Mouse (Mus musculus): ENCODE results near the gene Prkab1. TPM values are rescaled to one million over a fixed set of nuclear protein-coding genes. Genes with fewer than 3 reads are reported as not detected.

Prkab1 gene
- polyA plus RNA-seq, 1 experiment from 2014 or later = 54.8 TPM

GRCm38 (mm10) chr5:116030566-116031189, 6.4 kb upstream of the Prkab1 start:
- peak overlapping the region; percentile 16 for H3K4me3 ChIP-seq

DNA sequence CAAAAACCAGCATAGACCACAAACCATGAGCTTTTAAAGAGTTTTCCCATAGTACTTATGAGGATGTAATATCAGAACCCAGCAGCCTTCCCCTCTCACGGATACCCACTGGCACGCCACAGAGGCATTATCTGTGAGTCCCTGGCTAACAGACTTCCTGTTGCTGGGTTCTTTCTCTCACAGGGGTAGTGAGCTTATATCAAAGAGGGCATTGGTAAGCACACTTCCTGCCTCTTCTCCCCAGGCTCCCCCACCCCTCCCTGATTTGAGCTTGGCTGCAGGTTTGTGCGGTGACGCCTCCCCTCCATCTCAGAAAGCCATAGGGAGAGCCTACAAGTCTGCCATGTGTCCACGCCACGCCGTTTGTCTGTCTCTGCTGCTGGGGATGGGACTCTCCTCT, 4.8 kb upstream of the Prkab1 start:
- no peak overlapping the region for H3K9ac ChIP-seq
- no peaks in the 10 kb centered on the region for H3K36me3 ChIP-seq
- WGBS = 74% methylated on average over 7 of the region's 7 CpGs
- H3K4me3 ChIP-seq = no peak overlapping the region
- peaks cover 18% of the 10 kb centered on the region for H3K27me3 ChIP-seq
- no peak overlapping the region for H3K4me2 ChIP-seq
- H3K27ac ChIP-seq = no peak overlapping the region
- no peaks in the 10 kb centered on the region for H3K9me3 ChIP-seq
- ATAC-seq (ENCODE audit: low FRiP score) = no peak
- peaks cover 10% of the 10 kb centered on the region for H3K4me1 ChIP-seq (replicated peaks)

More at GRCm38 (mm10) chr5:116030566-116031189, 6.4 kb upstream of the Prkab1 start:
- peak; percentile 71 for ATAC-seq (ENCODE audit: low FRiP score)
- no peaks in the 10 kb centered on the region for H3K9me3 ChIP-seq
- no peaks in the 10 kb centered on the region for H3K36me3 ChIP-seq
- peak overlapping the region; percentile 56 for H3K9ac ChIP-seq
- H3K27me3 ChIP-seq = peaks cover 18% of the 10 kb centered on the region
- H3K4me1 ChIP-seq (replicated peaks) = peaks cover 7% of the 10 kb centered on the region
- peak overlapping the region; percentile 46 for H3K4me2 ChIP-seq
- WGBS = 3% methylated on average over 19 of the region's 19 CpGs
- H3K27ac ChIP-seq = no peak overlapping the region

DNA sequence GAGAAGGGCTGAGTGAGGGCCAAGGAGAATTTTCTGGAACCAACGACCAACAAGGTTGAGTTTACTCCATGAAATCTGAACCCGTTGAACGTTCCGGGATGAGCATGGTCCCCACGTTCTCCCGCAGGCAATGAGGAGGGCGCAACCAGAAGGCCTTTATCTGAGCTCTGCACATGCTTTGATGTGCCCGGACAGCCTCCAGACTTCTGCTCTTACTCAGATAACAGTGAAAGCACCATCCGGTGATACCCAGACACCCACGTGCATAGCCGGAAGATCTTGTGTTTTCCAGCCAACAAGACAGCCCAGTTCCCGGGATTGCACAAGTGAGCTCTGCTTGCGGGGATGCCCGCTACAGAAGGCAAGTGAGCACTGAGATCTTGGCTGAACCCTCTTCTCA, 2.3 kb upstream of the Prkab1 start:
- Histone ChIP-seq H3K4me2 (no peak overlapping the region), H3K36me3 (peaks cover 3% of the 10 kb centered on the region), H3K4me1 (replicated peaks) (peaks cover 32% of the 10 kb centered on the region), H3K4me3 (no peak overlapping the region), H3K9me3 (no peaks in the 10 kb centered on the region), H3K27ac (no peak overlapping the region), H3K27me3 (peaks cover 15% of the 10 kb centered on the region; the same call in 1 of the 2 replicates), H3K9ac (no peak overlapping the region)
- 92% methylated on average over 14 of the region's 14 CpGs for WGBS
- no peak for ATAC-seq (ENCODE audit: low FRiP score)

GRCm38 (mm10) chr5:116026107-116026506, 1.8 kb upstream of the Prkab1 start:
- Histone ChIP-seq H3K27ac (no peak overlapping the region), H3K36me3 (peaks cover 8% of the 10 kb centered on the region), H3K9me3 (no peaks in the 10 kb centered on the region), H3K4me1 (replicated peaks) (peaks cover 33% of the 10 kb centered on the region), H3K4me3 (no peak overlapping the region), H3K4me2 (no peak overlapping the region), H3K27me3 (peaks cover 15% of the 10 kb centered on the region; the same call in 1 of the 2 replicates), H3K9ac (no peak overlapping the region)
- WGBS = 95% methylated on average over 5 of the region's 5 CpGs
- no peak for ATAC-seq (ENCODE audit: low FRiP score)

DNA sequence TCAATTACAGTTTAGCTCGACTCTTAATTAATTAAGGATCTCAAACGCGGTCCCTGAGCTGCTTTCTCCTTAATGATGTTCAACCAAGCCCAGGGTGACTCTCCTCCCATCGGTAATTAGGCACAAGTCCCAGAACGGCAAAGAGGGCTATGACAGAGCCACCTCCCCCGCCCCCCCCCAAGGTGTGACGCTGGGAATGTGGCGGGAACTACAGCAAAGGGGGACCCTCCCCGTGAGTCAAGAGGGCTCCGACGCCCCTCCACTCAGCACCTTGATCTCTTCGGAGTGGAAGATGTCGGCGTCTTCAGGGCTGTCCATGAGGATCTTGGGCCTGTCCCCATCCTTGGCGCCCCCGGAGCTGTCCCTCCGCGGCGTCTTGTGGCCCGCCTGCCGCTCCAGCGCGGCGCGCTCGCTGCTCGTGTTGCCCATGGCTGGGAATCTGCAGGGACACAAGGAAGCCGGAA, 455 bp downstream of the Prkab1 start:
- H3K27ac ChIP-seq = peak overlapping the region; percentile 83
- peak; percentile 75; the same call in 1 of the 2 replicates for ATAC-seq (ENCODE audit: low FRiP score)
- peak overlapping the region; percentile 92 for H3K4me2 ChIP-seq
- peaks cover 30% of the 10 kb centered on the region for H3K36me3 ChIP-seq
- H3K9ac ChIP-seq = peak overlapping the region; percentile 87
- H3K4me1 ChIP-seq (replicated peaks) = peaks cover 26% of the 10 kb centered on the region
- 2% methylated on average over 23 of the region's 28 CpGs for WGBS
- H3K9me3 ChIP-seq = no peaks in the 10 kb centered on the region
- no peaks in the 10 kb centered on the region for H3K27me3 ChIP-seq
- peak overlapping the region; percentile 87 for H3K4me3 ChIP-seq

- Histone ChIP-seq H3K9ac (peak overlapping the region; percentile 87), H3K36me3 (peaks cover 36% of the 10 kb centered on the region), H3K27me3 (no peaks in the 10 kb centered on the region), H3K4me3 (peak overlapping the region; percentile 87), H3K4me1 (replicated peaks) (peaks cover 26% of the 10 kb centered on the region), H3K9me3 (no peaks in the 10 kb centered on the region), H3K27ac (no peak overlapping the region), H3K4me2 (peak overlapping the region; percentile 92)
- no peak for ATAC-seq (ENCODE audit: low FRiP score)
- 37% methylated on average over 8 of the region's 8 CpGs for WGBS
These were observed 1.1 kb downstream of the Prkab1 start for GRCm38 (mm10) chr5:116023251-116023661.

DNA sequence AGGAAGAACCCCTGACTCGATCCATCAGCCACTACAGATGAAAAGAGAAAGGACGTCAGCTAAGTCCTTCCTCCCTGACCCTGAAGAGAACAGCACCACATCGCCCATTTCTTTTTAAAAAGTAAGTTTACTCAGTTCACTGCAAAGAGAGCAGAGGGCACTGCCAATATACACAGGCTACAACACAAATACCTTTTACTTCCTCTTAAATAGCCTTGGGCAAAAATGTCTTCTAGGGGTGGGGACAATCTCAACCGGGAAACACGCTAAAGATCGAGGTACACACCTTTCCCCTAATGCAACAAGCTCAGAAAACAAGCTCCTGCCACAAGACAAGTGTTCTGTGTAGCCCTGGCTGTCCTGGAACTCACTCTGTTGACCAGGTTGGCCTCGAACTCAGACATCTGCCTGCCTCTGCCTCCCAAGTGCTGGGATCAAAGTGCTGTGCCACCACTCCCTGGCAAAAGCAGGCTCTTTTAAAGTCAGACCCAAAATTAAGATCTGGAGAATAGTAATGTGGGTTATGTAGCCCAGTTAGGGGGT, 1.6 kb downstream of the Prkab1 start:
- Histone ChIP-seq H3K9me3 (no peaks in the 10 kb centered on the region), H3K9ac (peak overlapping the region; percentile 87; the same call in 1 of the 2 replicates), H3K27me3 (no peaks in the 10 kb centered on the region), H3K4me3 (peak overlapping the region; percentile 87), H3K4me1 (replicated peaks) (peaks cover 26% of the 10 kb centered on the region), H3K27ac (no peak overlapping the region), H3K36me3 (peaks cover 42% of the 10 kb centered on the region), H3K4me2 (peak overlapping the region; percentile 92)
- whole genome bisulfite sequencing = 88% methylated on average over 7 of the region's 7 CpGs
- no peak for ATAC-seq (ENCODE audit: low FRiP score)

- Histone ChIP-seq H3K27me3 (no peaks in the 10 kb centered on the region), H3K4me1 (replicated peaks) (peaks cover 26% of the 10 kb centered on the region), H3K9ac (no peak overlapping the region), H3K36me3 (peaks cover 48% of the 10 kb centered on the region), H3K4me2 (no peak overlapping the region), H3K9me3 (no peaks in the 10 kb centered on the region), H3K27ac (no peak overlapping the region), H3K4me3 (no peak overlapping the region; the same call in 1 of the 2 replicates)
- ATAC-seq (ENCODE audit: low FRiP score) = no peak
- 94% methylated on average over 12 of the region's 12 CpGs for WGBS
These were observed 2.2 kb downstream of the Prkab1 start for GRCm38 (mm10) chr5:116022131-116022530.

GRCm38 (mm10) chr5:116021552-116021951, 2.8 kb downstream of the Prkab1 start:
- Histone ChIP-seq H3K4me2 (no peak overlapping the region), H3K9ac (no peak overlapping the region), H3K4me3 (no peak overlapping the region), H3K27me3 (no peaks in the 10 kb centered on the region), H3K36me3 (peaks cover 53% of the 10 kb centered on the region), H3K4me1 (replicated peaks) (peaks cover 26% of the 10 kb centered on the region), H3K27ac (no peak overlapping the region), H3K9me3 (no peaks in the 10 kb centered on the region)
- ATAC-seq (ENCODE audit: low FRiP score) = no peak
- WGBS = 90% methylated on average over 14 of the region's 14 CpGs

DNA sequence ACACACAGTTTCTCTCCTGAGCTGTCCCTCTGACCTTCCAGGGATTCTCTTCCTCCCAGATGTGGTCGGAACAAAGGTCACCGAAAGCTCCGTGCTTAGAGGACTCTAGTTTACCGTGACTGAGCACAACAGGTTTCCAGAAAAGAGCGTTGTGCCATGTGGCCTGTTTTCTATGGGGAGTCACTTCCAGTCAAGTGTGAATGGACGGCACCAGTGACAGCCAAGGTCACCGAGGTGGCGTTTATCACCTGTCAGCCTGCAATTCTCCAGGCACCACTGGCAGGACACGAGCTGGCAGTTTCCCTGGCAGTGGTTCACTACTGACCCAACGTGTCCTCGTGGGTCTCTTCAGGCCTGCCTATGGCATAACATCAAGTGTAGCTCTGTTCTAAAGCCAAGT, 4.9 kb downstream of the Prkab1 start:
- 79% methylated on average over 11 of the region's 11 CpGs for WGBS
- no peak for ATAC-seq (ENCODE audit: low FRiP score)
- Histone ChIP-seq H3K4me2 (no peak overlapping the region), H3K9me3 (no peaks in the 10 kb centered on the region), H3K4me1 (replicated peaks) (peaks cover 23% of the 10 kb centered on the region), H3K9ac (no peak overlapping the region), H3K27ac (no peak overlapping the region), H3K27me3 (no peaks in the 10 kb centered on the region), H3K4me3 (no peak overlapping the region), H3K36me3 (peaks cover 75% of the 10 kb centered on the region)

- peaks cover 23% of the 10 kb centered on the region for H3K4me1 ChIP-seq (replicated peaks)
- no peak overlapping the region for H3K4me2 ChIP-seq
- H3K9ac ChIP-seq = no peak overlapping the region
- H3K4me3 ChIP-seq = no peak overlapping the region
- H3K27me3 ChIP-seq = no peaks in the 10 kb centered on the region
- 84% methylated on average over 6 of the region's 6 CpGs for WGBS
- no peak for ATAC-seq (ENCODE audit: low FRiP score)
- no peaks in the 10 kb centered on the region for H3K9me3 ChIP-seq
- peaks cover 81% of the 10 kb centered on the region for H3K36me3 ChIP-seq
- no peak overlapping the region for H3K27ac ChIP-seq
These were observed 5.5 kb downstream of the Prkab1 start for GRCm38 (mm10) chr5:116018784-116019183.

GRCm38 (mm10) chr5:116018196-116018595, 6.1 kb downstream of the Prkab1 start:
- no peaks in the 10 kb centered on the region for H3K27me3 ChIP-seq
- no peak overlapping the region for H3K4me3 ChIP-seq
- 95% methylated on average over 9 of the region's 9 CpGs for WGBS
- H3K4me2 ChIP-seq = no peak overlapping the region
- peaks cover 87% of the 10 kb centered on the region for H3K36me3 ChIP-seq
- H3K27ac ChIP-seq = no peak overlapping the region
- no peaks in the 10 kb centered on the region for H3K9me3 ChIP-seq
- H3K4me1 ChIP-seq (replicated peaks) = peaks cover 17% of the 10 kb centered on the region
- ATAC-seq (ENCODE audit: low FRiP score) = no peak
- no peak overlapping the region for H3K9ac ChIP-seq

DNA sequence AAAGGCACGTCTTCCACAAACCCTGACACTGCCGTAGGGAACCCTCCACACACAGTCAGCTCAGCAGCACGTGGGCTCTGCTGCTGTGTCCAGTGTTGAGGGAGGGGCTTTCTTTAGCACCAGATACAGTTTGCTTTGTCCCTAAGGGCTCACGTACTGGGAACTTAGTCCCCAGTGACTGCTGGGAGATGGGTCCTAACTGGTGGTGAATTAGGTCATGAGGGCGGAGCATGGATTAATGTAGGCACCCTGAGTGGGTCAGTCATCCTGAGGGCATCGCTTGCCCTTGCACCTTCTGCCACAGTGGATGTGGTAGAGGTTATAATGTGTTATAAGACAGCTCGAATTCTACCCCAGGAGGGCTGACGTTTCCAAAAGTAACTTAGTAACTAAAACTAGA, 6.9 kb downstream of the Prkab1 start:
- no peak overlapping the region for H3K4me3 ChIP-seq
- no peak overlapping the region for H3K4me2 ChIP-seq
- no peaks in the 10 kb centered on the region for H3K27me3 ChIP-seq
- H3K9ac ChIP-seq = 0 out of 2 replicates have a peak overlapping the region, but pooled peaks have one; percentile 35
- H3K27ac ChIP-seq = no peak overlapping the region
- peaks cover 95% of the 10 kb centered on the region for H3K36me3 ChIP-seq
- no peak for ATAC-seq (ENCODE audit: low FRiP score)
- WGBS = 94% methylated on average over 8 of the region's 8 CpGs
- H3K4me1 ChIP-seq (replicated peaks) = peaks cover 9% of the 10 kb centered on the region
- no peaks in the 10 kb centered on the region for H3K9me3 ChIP-seq

Measured in hindbrain, embryonic 13.5 days (tissue).